Mouse (Mus musculus) CH12.LX (cell line): ENCODE data around the gene Sephs1.

Experiments
- CHD1 ChIP-seq: IDR thresholded peaks from 2 replicates; pipeline ENCODE4 v1.6.1; 2012; ENCODE audit warnings: low read depth, low read length, improper control_type of control experiment, inconsistent platforms
- CTCF ChIP-seq, 2 experiments: IDR thresholded peaks in 1 of 2; conservative IDR thresholded peaks in 1 of 2; 2 replicates each; pipeline ENCODE4 v1.5.1; 2011 to 2012; ENCODE audit warnings: low read depth in 2 of 2, low read length in 2 of 2, improper control_type of control experiment in 1 of 2, inconsistent platforms in 1 of 2, mild to moderate bottlenecking in 1 of 2, moderate library complexity in 1 of 2
- E2F4 ChIP-seq: IDR thresholded peaks from 2 replicates; pipeline ENCODE4 v1.6.1; 2011; ENCODE audit warnings: low read depth, low read length, improper control_type of control experiment; ENCODE audit not compliant: insufficient replicate concordance
- EP300 ChIP-seq: IDR thresholded peaks from 2 replicates; pipeline ENCODE4 v1.6.1; 2011; ENCODE audit warnings: low read length, improper control_type of control experiment
- GABPA ChIP-seq: IDR thresholded peaks from 2 replicates; pipeline ENCODE4 v1.6.1; 2012; ENCODE audit warnings: low read depth, low read length, improper control_type of control experiment, inconsistent platforms; ENCODE audit not compliant: insufficient replicate concordance
- MAZ ChIP-seq: IDR thresholded peaks from 2 replicates; pipeline ENCODE4 v1.6.1; 2012; ENCODE audit warnings: low read depth, mild to moderate bottlenecking, inconsistent platforms, low read length, improper control_type of control experiment, moderate library complexity
- MEF2A ChIP-seq: IDR thresholded peaks from 2 replicates; pipeline ENCODE4 v1.6.1; 2014; ENCODE audit warnings: low read depth, mild to moderate bottlenecking, inconsistent platforms, low read length, improper control_type of control experiment, borderline replicate concordance
- MXI1 ChIP-seq: IDR thresholded peaks from 2 replicates; pipeline ENCODE4 v1.6.1; 2011; ENCODE audit warnings: mild to moderate bottlenecking, low read depth, low read length, improper control_type of control experiment
- NRF1 ChIP-seq: IDR thresholded peaks from 2 replicates; pipeline ENCODE4 v1.6.1; 2014; ENCODE audit warnings: low read depth, mild to moderate bottlenecking, inconsistent platforms, low read length, improper control_type of control experiment, moderate library complexity
- POLR2A ChIP-seq: IDR thresholded peaks from 2 replicates; pipeline ENCODE4 v1.6.1; 2011; ENCODE audit warnings: low read depth, mild to moderate bottlenecking, improper control_type of control experiment, low read length
- USF2 ChIP-seq: conservative IDR thresholded peaks from 2 replicates; pipeline ENCODE4 v1.6.1; 2011; ENCODE audit warnings: low read depth, low read length, improper control_type of control experiment
- ZKSCAN1 ChIP-seq: IDR thresholded peaks from 2 replicates; pipeline ENCODE4 v1.6.1; 2012; ENCODE audit warnings: low read depth, inconsistent platforms, low read length, improper control_type of control experiment, borderline replicate concordance
- ZMIZ1 ChIP-seq: IDR thresholded peaks from 2 replicates; pipeline ENCODE4 v1.6.1; 2012; ENCODE audit warnings: low read depth, mild to moderate bottlenecking, inconsistent platforms, low read length, improper control_type of control experiment

- TF ChIP-seq GABPA: no peak
- no peak for TF ChIP-seq POLR2A
- TF ChIP-seq USF2: no peak
- no peak for TF ChIP-seq CTCF (conservative IDR thresholded peaks at IDR 0.05 in 1 of 2, IDR thresholded peaks at IDR 0.05 in 1 of 2; ENCODE audit: low read depth in 2 of 2, low read length in 2 of 2)
- no peak for TF ChIP-seq CHD1
- TF ChIP-seq MEF2A: no peak
- TF ChIP-seq NRF1: no peak
- TF ChIP-seq EP300: no peak
- no peak for TF ChIP-seq ZMIZ1
- no peak for TF ChIP-seq E2F4
- TF ChIP-seq MAZ: no peak
- TF ChIP-seq MXI1: no peak
- no peak for TF ChIP-seq ZKSCAN1
These were observed 28.5 kb downstream of the Sephs1 start for GRCm38 (mm10) chr2:4909909-4910308.
